Mouse (Mus musculus): ENCODE measurements around the gene Rnase2b.
"Not testable (repeated sequence)": the region's sequence is repeated elsewhere in the genome, so short reads cannot be mapped to it uniquely, and the experiment has no call there.

The Rnase2b gene

DNA sequence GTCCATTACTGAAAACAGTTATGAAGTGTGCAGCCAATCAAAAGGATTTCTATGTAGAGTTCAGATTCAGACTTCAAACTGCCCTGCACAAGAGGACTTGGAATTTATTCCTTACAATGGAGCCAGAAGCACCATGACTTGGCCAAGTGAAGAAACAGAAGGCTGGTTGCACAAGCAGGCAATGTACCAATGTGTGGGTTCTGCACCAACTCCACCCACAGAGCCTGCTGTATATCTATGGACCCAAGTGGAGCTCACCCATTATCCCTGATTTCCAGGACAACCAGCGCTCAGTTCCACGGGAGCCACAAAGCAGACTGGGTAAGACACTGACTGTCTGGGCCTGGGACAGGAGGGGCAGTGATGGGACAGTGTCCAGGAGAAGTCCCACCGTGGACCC, at the start of gene Rnase2b:
TSS of gene Rnase2b (plus strand) at position 285 of the 400 bp plus-strand sequence.
- not testable (repeated sequence) for DNase-seq (ENCODE audit: low spot score)

DNA sequence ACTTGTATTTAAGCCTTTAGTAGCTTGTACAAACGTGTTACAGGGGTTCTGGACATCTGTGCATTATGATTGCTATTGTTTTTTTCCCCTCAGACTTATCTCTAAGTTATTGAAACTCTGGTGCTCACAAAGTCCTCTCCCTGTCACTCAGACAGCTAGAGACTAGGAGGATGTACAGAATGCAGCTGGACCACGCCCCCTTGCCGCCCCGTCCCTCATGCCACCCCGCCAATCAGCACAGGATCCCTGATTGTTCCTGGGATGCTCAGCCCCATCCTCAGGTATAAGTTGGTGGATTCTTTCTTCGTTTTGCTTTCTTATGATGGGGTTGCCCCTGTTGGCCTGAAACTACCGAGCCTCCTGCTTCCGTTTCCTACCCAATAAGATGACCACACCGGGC, 48.6 kb upstream of the Rnase2b start:
- no peak for DNase-seq (ENCODE audit: low spot score)

DNA sequence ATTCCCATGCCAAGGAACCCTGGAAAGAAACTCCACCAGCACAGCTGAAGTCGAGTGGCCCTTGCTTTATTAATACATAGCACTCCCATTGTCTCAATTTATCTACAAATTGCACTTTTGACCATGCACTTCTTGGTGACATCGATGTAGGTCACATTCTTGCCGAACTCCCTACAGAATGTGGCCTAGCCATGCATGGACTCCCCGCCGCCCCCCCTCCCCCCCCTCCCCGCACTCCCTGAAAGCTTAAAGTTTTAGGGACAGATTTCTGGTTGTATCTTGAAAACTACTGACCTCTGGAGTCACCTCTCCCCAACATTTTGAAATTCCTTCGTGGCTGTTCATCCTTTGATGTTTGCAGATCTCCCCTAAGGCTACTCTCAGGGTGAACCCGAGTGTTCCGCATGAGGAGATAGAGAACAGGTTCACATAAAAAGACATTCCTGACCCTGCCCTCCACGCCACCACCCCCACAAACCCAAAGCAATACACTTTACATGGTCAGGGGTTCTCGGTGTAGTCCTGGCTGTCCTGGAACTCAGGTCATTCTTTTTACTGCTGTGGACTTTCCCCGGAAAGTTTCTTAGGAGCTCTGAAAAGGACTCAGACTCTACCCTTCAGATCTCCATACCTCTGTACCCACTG, 48.0 kb upstream of the Rnase2b start, which contains the start of gene Eddm3b:
TSS of gene Eddm3b (plus strand) at position 511 of the 645 bp plus-strand sequence.
- no peak for DNase-seq (ENCODE audit: low spot score)

DNA sequence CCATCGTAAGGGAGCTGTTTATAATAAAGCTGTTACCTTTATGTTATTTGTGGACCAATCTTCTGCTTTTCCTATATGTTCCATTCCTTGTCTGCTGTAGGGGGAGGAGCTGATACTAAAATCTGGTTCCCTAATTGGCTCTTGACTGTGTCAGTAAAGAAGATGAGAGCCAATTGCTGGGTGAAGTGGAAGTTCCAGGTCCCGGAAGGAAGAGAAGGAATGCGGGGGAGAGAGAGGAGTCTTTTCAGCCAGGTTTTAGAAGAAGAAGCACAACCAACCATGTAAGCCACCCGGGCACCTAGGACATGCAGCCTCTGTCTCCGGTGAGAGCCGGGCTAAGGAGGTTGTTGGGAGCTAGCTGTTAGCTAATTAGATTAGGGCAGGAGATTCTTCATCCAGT, 36.4 kb upstream of the Rnase2b start:
- DNase-seq (ENCODE audit: low spot score): peak; percentile 53

DNA sequence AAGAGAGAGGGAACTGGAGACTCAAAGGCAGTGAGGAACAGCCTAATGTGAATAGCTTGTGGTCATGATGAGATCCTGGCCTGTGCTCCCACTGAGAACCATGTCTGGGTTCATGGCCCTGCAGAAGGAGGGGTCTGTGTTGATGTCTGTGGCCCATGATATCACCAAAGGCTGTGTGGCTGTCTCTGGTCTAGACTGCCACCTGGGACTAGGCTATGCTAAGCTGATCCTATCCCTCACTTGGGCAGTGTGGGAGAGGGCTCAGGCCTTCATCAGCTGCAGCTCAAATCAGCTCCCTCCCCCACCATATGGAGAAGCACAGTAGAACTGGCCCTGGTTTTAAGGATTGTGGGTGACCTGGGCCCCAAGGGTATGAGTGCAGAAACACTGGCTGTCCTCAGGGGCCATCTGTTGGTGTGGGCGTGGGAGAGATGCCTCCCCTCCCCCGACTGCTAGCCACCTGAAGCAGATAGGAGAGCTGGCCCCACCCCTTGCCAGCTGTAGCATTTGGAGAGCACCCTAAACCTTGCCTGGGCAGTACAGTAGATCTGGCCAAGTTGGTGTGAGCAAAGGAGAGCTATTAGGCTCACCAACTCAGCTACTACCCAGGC, 34.3 kb upstream of the Rnase2b start:
- peak; percentile 81 for DNase-seq (ENCODE audit: low spot score)

DNA sequence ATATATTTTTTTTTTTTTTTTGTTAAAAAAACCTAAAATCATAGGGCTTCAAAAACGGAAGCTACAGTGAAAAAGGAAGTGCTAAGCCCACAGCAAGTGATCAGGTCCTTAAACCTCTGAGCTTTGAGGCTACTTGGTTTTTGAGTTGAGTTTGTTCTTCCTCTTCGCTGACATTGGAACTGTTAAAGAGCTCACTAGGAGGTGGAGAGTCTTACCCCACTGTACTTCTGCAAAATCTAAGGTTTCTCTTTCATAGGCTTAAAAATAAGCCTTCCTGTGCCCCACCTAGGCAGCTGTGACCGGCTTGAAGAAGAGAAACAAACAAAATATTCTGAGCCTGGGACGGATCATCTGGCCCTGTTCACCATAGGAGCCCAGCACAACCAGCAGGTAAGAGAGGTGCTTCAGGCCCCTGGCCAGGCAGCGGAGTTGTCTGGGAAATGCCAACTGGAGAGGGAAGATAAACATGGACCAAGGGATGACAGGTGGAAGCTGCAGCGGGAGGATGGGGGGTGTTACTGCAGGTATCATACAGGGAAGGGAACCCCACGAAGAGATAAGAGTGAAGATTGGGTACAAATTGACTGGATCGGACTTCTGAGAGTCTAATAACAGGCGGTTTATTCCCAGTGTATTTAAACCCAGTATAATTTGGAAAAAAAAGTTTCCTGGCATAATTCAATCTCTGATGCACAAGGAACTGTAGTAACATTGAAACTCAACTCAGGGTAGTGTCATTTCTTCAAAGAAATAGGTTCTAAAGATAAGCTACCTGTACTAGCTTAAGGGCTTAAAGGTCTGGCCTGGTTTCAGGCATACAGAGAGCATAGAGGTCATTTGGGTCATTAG, 33.1 kb upstream of the Rnase2b start:
- peak; percentile 56 for DNase-seq (ENCODE audit: low spot score)

DNA sequence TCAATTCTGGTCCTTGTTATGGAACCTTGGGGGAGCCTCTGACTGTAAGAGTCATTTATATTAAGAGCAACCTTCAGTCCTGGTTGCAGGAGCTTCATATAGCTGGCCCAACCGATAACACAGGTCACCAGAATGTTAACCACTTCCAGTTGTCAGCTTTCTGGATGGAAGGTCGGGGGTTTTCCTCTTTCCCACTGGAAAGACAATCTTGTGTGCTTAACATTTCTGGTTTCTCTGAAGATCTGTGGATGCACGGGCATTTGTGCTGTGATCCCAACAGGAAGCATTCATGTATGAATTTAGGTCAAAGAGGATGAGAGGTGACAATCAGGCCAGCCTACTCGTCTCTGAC, 32.5 kb upstream of the Rnase2b start:
- DNase-seq (ENCODE audit: low spot score): peak; percentile 56

DNA sequence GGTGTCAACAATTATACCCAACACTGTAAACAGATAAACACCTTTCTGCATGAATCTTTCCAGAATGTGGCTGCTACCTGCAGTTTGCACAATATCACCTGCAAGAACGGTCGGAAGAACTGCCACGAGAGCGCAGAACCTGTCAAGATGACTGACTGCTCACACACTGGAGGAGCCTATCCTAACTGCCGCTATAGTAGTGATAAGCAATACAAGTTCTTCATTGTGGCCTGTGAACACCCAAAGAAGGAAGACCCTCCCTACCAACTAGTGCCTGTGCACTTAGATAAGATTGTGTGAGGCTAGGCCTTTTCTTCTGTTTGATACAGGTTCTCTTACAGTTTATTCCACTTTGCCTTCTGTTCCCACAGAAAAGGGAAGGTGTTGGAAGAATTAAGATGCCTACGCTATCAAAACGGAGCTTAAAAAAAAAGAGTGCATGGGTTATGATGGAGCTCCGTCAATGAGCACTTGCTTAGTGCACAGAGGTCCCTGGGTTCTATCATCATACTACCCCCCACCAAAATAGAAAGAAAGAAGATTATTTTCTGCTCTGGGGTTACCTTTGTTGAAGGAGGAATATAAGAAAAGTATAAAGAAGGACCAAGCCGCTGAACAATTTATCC, 31.6 kb upstream of the Rnase2b start:
- peak; percentile 84 for DNase-seq (ENCODE audit: low spot score)

DNA sequence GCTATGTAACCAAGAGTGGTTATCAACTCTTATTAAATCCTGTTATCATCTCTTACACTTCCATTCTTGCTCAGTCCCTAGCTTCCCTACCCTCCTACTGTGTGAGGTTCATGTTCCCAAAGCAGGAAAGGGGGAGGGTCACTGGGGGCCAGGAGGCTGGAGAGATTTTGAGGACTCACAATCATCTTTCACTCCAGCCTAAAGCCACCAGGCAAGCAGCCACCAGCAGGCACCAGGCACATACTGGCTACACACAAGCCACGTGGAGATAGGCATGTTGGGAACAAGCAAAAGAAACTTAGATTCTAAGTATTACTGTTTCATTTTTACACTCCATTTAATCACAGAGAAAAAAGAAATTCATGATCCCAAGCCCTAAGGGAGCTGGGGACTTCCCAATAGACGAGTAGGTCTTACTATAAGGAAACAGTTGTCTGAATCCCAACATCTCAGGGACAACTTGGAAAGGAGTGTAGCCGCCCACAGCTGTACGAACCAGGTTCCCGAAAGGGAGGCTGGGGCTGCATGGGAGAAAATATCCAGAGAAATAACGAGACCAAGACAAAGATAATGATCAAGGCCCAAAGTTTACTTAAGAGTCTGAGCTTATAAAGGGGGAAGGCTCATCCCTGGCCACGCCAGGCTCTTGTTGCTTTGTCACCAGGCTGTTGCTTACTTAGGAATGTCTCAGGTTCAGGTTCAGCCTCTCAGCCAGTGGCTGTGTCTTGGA, 30.8 kb upstream of the Rnase2b start:
- peak; percentile 35 for DNase-seq (ENCODE audit: low spot score)

DNA sequence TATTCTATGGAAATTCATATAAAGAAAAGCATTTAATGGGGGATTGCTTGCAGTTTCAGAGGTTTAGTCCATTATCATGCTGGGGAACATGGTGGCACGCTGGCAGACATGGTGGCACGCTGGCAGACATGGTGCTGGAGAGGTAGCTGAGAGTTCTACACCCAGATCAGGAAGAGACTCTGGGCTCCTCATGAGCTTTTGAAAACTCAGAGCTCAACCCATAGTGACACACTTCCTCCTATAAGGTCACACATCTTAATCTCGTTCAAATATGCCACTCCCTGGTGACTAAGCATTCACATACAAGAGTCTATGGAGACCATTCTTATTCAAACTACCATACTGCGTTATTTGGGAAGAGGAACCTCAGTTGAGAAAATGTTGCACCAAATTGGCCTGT, 29.7 kb upstream of the Rnase2b start:
- DNase-seq (ENCODE audit: low spot score): peak; percentile 76

DNA sequence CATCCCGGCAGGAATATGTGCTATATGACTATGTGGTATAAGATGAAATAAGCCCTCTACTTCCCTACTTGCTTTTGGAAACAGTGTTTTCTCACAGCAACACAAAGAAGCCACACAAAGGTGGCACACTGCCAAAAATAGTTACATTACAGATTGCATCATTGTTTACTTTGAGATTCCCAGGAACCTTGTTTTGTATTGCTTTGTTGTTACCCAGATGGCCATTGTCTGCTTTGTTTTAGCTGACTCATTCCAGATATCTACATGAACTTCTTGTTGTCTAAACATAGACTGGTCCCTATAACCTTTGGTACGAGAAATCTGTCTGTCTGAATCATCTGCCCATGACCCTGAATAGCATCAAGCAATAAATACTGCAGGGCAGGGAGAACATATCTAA, 21.7 kb upstream of the Rnase2b start:
- no peak for DNase-seq (ENCODE audit: low spot score)

DNA sequence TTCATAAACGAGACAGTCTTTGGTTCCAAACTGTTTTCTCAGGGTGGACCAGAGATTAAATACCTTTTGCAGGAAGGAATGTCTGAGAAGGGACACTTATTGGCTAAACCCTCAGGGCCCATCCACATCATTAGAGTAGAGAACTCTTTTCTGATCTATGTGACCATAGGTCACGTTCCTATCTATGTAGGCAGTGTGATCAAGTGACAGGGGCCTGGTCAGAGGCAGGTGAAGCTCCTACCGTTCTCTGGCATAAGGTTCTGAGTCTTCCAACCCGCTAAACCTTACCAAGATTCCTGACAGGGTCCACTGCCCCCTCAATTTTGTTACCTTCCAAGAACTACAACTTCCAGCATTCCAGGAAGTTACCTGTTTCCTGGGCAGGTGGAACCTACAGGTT, 19.9 kb upstream of the Rnase2b start:
- DNase-seq (ENCODE audit: low spot score): no peak

DNA sequence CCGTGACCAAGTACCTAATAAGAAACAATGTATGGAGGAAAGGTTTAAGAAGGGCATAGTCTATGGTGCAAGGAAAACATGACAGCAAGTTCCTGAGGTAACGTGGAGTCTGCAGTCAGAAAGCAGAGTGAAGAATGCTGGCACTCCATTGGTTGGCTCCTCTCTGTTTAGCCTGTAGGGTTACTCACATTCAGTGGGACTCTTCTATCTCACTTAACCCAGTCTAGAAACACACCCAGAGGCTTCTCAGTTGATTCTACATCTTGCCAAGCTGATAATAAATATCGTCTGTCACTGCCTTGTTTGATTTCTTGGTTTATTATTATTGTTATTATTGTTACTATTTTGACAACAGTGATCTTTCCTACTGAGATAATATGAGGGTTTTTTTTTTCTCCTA, 19.5 kb upstream of the Rnase2b start:
- peak; percentile 76 for DNase-seq (ENCODE audit: low spot score)

DNA sequence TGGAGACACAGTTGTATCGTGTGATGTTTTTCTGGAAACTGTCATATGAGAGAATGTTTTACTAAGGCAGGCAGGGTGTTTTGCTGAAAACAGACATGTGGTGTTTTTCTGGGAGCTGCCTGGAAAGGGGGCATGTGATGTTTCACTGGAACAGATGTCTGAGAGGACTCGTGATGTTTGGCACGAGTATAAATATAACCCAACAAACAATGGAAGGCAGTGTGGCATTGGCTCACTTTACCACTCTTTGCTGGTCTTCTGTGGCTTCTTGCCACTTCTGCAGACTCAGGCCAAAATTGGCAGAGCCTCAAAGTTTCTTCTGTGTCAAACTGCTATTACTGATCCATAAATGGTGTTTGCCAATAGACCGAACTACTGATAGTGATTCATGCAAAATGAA, 18.8 kb upstream of the Rnase2b start:
- no peak for DNase-seq (ENCODE audit: low spot score)

DNA sequence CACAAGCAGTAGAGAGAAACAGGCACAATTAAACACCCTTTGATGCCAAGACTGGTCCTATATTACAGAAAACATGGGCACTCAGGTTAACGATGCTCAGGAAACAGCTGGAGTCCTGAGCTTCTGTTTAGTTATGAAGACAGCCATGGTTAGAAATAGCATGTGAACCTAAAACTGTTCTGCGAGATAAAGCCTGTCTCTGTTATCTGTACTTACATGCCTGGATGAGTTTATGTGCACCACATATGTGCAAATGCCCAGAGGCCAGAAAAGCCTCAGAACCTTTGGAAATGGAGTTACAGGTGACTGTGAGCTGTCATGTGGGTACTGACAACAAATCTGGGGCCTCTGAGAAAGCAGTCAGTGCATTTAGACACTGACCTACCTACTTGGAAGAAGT, 18.1 kb upstream of the Rnase2b start:
- DNase-seq (ENCODE audit: low spot score): peak; percentile 80

DNA sequence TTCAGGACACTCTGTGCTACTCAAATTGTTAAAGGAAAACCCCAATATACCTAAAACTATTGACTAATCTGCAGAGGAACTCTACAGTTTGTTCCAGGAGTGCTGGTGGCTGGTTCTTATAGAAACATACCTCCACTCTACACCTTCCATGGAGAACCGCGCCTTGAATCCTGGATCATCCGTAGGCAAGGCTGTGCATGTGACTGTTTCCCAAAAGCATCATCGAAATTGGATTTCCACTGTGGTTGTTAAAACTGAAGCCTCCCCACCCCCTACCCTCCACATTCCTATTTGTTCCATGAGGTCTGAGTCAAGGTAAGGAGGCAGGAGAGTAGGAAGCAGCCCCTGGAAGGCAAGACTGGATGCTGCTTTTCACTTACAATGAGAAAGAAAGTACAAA, 17.6 kb upstream of the Rnase2b start:
- DNase-seq (ENCODE audit: low spot score): no peak

DNA sequence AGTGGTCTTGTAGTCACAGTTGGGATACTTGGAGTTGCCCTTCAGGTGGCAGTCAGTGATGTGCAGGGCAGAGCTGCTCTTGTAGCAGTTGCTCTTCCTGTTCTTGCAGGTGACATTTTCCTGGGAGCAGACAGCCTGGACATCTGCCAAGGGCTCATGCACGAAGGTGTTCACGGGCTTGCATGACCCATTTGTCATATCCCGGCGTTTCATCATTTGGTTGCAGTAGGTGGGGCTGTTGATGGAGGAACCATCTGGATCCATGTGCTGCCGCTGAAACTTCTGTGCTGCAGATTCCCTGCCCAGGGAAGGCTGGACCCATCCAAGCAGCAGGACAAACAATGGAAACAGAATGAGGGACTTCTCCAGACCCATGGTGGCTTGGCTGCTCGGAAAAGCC, 16.5 kb upstream of the Rnase2b start:
- no peak for DNase-seq (ENCODE audit: low spot score)

DNA sequence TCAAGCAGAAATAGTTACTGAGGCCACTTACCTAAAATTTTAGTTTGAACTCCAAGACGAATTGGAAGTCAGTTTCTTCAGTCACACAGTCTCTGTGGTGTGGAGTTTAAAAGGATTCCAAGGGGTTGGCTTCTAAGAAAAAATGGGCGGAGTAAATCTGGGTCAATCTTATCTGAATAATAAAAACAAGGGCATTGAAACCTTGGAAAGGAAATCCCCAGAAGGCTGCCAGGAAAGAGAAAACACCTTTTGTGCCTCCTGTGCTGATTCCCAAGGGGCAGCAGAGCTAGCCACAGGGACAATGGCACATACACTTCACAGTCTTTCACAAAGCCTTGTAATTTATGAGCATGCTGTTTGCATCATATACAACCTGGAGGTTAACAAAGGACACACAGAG, 15.4 kb upstream of the Rnase2b start, which contains the start of gene Rnase1:
TSS of gene Rnase1 (minus strand) at position 101 of the 400 bp plus-strand sequence.
- DNase-seq (ENCODE audit: low spot score): peak; percentile 27

DNA sequence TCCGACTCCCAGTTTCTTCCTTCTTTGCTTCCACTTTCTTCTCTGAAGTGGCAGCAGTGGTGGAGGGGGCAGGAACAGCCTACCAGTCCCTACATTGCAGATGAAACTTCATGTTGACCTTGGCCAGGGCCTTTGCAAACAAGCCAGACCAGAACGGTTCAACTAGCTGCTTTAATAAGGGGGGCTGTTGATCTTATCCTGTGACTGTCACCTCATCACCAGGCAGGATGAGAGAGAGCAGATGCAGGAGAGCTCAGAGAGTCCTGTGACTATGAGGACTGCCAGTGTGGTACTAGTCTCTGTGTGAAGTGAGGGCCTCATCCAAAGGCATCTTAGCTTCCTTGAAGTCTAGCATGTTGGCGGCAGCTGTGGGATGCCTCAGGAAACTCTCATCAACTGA, 14.1 kb upstream of the Rnase2b start:
- DNase-seq (ENCODE audit: low spot score): no peak

DNA sequence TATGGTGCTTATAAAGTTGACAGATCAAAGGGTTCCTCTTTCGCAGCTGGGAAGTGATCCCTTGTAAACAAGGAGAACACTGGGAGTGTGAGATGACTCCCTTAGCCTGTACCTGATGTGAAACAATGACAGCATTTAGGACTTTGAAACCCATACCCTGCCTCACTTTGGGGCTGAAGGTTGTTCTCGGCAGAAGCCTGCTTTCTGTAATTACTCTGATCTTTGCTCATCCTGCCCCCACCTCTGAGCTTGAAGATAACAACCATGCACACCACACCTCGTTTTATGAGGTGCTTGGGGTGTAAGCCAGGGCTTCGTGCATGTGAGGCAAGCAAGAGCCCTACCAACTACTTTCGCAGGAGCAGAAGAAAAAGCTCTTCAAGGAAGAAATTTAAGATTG, 12.9 kb upstream of the Rnase2b start:
- DNase-seq (ENCODE audit: low spot score): peak; percentile 53

DNA sequence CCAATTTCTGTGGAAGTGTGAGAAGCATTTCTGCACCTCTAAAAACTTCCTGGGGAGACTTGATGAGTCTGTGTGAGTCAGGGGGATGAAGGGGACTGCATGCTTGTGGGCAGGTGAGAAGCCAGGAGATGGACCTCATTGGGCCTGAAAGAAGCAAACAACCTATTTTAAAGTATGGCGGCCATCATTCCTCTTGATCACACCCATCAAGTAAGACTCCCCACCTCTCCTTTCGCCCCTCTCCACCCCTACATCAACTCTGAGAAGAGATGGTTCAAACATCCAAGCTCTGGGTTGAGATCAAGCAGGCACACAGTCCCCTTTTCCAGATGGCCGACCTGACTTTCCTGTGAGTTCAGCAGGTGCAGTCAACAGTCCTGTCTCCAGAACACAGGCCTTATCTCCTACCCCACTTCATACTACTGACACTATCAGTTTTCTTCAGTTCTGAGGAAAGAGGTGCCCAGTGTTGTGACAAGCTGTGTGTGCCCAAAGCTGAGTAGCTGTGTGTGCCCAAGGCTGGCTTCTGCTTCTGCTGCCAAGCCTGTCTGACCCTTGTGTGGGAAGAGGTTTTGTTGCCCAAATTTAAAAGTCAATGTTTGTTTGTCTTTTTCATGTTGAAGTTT, 11.7 kb upstream of the Rnase2b start:
- DNase-seq (ENCODE audit: low spot score): peak; percentile 62

Data from c-Kit-positive CD71-positive TER-119-positive erythroid progenitor cells, embryonic 14.5 days (primary cell).